Mouse (Mus musculus): ENCODE measurements around the gene Heg1.

Heg1 gene

DNA sequence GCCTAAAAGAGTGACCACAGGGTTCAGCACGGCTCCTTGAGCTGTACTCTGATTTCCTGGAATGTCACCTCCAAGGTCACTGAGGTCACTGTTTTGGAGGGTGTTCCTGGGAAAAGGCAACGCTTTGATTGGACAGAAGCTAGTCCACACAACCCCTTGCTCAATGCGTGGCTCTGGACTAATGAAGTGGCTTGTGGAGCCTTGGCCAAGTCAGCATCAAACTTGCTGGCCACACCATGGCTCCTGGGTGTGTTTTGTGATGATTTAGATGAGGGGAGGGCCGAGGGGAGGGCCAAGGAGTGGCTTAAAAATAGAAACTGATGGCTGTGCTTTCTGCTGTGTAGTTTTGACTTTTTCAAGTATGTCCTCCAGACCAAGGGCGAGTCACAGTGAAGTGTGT lies 24.0 kb upstream of the Heg1 start:
- H3K27me3 ChIP-seq (ENCODE audit: insufficient read depth, low read length), result no peaks in the 10 kb centered on the region
- no peak overlapping the region for H3K4me3 ChIP-seq (replicated peaks; ENCODE audit: low read length)
- peaks cover 13% of the 10 kb centered on the region for H3K4me1 ChIP-seq (replicated peaks; ENCODE audit: low read depth, low read length)
- no peaks in the 10 kb centered on the region for H3K9me3 ChIP-seq (ENCODE audit: low read length)
- H3K36me3 ChIP-seq (ENCODE audit: insufficient read depth, low read length), result no peaks in the 10 kb centered on the region
- TF ChIP-seq POU5F1 (IDR thresholded peaks at IDR 0.05; ENCODE audit: borderline replicate concordance, low read length), result no peak
- TF ChIP-seq CTCF (conservative IDR thresholded peaks at IDR 0.05; ENCODE audit: low read length), result no peak
- no peak for TF ChIP-seq NANOG (IDR thresholded peaks at IDR 0.05; ENCODE audit: borderline replicate concordance, low read length)

DNA sequence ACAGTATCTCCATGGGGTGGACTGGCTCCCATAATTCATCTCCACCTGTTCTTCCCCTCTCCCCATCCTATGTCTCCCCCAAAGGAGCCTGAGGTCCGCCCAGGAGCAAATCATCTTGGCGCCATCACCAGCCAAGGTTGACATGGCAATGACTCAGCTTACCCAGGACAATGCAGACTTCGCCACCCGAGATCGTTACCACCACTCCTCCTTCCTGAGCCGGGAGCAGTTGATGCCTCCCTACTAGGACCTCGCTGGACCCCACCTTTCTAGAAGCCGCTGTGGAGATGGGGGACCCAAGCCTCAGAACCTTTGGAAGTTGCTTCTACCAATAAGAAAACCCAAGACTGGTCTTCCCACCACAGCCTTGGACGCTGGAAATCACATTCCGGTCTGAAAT lies 21.3 kb upstream of the Heg1 start:
- Histone ChIP-seq H3K27me3 (ENCODE audit: insufficient read depth, low read length) (no peaks in the 10 kb centered on the region), H3K4me3 (replicated peaks; ENCODE audit: low read length) (no peak overlapping the region), H3K9me3 (ENCODE audit: low read length) (no peaks in the 10 kb centered on the region), H3K36me3 (ENCODE audit: insufficient read depth, low read length) (no peaks in the 10 kb centered on the region), H3K4me1 (replicated peaks; ENCODE audit: low read depth, low read length) (peaks cover 13% of the 10 kb centered on the region)
- TF ChIP-seq POU5F1 (IDR thresholded peaks at IDR 0.05; ENCODE audit: borderline replicate concordance, low read length), result no peak
- no peak for TF ChIP-seq NANOG (IDR thresholded peaks at IDR 0.05; ENCODE audit: borderline replicate concordance, low read length)
- no peak for TF ChIP-seq CTCF (conservative IDR thresholded peaks at IDR 0.05; ENCODE audit: low read length)

DNA sequence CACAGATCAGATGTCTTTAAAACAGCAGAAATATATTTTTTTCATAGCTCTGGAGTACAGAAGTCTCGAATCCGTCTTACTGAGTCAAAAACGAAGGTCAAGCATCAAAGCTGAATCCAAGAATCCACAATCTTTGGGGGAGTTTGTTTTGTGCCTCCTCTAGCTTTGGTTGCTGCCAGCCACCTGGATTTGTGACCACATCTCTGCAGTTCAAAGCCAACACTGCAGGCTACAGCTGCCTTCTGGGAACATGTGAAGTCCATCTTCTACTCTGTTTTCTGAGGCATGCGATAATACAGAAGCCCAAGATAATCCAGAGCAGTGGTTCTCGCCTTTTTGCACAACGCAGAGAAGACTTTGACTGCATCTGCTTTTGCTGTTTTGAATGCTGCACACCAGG lies 17.9 kb upstream of the Heg1 start:
- Histone ChIP-seq H3K36me3 (ENCODE audit: insufficient read depth, low read length) (no peaks in the 10 kb centered on the region), H3K4me1 (replicated peaks; ENCODE audit: low read depth, low read length) (no peaks in the 10 kb centered on the region), H3K4me3 (replicated peaks; ENCODE audit: low read length) (no peak overlapping the region), H3K9me3 (ENCODE audit: low read length) (no peaks in the 10 kb centered on the region), H3K27me3 (ENCODE audit: insufficient read depth, low read length) (no peaks in the 10 kb centered on the region)
- TF ChIP-seq CTCF (conservative IDR thresholded peaks at IDR 0.05; ENCODE audit: low read length) (no peak), POU5F1 (IDR thresholded peaks at IDR 0.05; ENCODE audit: borderline replicate concordance, low read length) (no peak), NANOG (IDR thresholded peaks at IDR 0.05; ENCODE audit: borderline replicate concordance, low read length) (no peak)

DNA sequence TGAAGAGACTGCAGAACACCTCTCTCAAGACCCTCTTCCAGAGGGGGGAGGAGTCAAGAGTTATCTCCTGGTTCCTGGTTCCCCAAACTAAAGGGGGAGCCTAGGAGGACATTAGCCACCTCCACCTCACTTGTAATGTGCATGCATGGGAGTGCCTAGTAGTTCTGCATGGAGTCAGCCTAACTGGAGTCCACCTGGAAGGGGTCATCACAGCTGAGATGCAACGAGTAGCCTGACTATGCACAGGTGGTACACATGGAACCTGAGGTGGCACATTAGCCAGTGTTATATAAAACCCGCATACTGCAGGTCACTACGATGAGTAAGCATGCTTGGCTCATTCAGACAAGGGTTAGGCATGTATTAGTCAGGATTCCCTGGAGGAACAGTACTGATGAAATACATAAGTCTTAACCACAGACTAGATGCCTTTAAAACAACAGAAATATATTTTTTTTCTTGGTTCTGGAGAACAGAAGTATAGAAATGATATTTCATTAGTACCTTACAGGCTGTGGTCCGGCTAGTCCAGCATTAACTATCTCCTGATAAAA lies 17.1 kb upstream of the Heg1 start:
- no peaks in the 10 kb centered on the region for H3K4me1 ChIP-seq (replicated peaks; ENCODE audit: low read depth, low read length)
- TF ChIP-seq POU5F1 (IDR thresholded peaks at IDR 0.05; ENCODE audit: borderline replicate concordance, low read length) (no peak), NANOG (IDR thresholded peaks at IDR 0.05; ENCODE audit: borderline replicate concordance, low read length) (no peak), CTCF (conservative IDR thresholded peaks at IDR 0.05; ENCODE audit: low read length) (no peak)
- no peaks in the 10 kb centered on the region for H3K36me3 ChIP-seq (ENCODE audit: insufficient read depth, low read length)

DNA sequence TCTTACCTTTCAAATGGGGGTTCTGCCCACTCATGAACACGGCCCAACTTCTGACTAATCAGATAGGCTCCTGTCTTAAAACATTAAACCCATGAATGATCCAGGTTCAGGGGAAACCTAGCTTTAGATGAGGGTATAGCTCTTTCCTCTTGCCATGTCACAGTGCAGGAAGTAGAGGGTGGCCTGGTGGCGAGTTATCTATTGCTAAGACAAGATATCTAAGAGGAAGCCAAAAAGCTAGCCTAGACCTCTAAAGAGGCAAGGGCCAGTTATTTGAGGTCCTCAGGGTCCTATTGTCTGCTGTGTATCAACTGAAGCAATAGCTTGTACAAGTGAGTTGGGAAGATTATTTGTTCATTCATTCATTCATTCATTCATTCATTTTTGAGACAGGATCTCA lies 15.7 kb upstream of the Heg1 start:
- no peaks in the 10 kb centered on the region for H3K9me3 ChIP-seq (ENCODE audit: low read length)
- H3K4me1 ChIP-seq (replicated peaks; ENCODE audit: low read depth, low read length), result 0 out of 2 replicates have a peak, but pooled peaks cover 2% of the 10 kb centered on the region
- TF ChIP-seq CTCF (conservative IDR thresholded peaks at IDR 0.05; ENCODE audit: low read length), result no peak
- TF ChIP-seq NANOG (IDR thresholded peaks at IDR 0.05; ENCODE audit: borderline replicate concordance, low read length), result no peak
- TF ChIP-seq POU5F1 (IDR thresholded peaks at IDR 0.05; ENCODE audit: borderline replicate concordance, low read length), result no peak
- H3K27me3 ChIP-seq (ENCODE audit: insufficient read depth, low read length), result no peaks in the 10 kb centered on the region
- no peak overlapping the region for H3K4me3 ChIP-seq (replicated peaks; ENCODE audit: low read length)
- no peaks in the 10 kb centered on the region for H3K36me3 ChIP-seq (ENCODE audit: insufficient read depth, low read length)

More for the DNA sequence above, 17.1 kb upstream of the Heg1 start:
- Histone ChIP-seq H3K27me3 (ENCODE audit: insufficient read depth, low read length) (no peaks in the 10 kb centered on the region), H3K4me3 (replicated peaks; ENCODE audit: low read length) (no peak overlapping the region), H3K9me3 (ENCODE audit: low read length) (no peaks in the 10 kb centered on the region)

DNA sequence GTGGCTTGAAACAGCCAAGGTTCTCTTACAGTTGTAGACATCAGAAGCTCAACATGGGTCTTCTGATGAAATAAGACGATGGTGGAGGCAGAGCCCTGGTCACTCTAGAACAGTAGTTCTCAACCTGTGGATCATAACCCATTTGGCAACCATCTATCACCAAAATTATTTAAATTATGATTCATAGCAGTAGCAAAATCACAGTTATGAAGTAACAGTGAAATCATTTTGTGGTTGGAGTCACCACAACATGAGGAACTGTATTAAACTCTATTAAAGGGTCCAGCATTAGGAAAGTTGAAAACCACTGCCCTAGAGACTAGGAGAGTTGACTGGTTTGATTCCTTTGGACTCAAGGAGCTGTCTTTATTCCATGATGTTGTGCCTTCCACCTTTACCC lies 15.1 kb upstream of the Heg1 start:
- no peaks in the 10 kb centered on the region for H3K36me3 ChIP-seq (ENCODE audit: insufficient read depth, low read length)
- 0 out of 2 replicates have a peak, but pooled peaks cover 3% of the 10 kb centered on the region for H3K4me1 ChIP-seq (replicated peaks; ENCODE audit: low read depth, low read length)
- H3K4me3 ChIP-seq (replicated peaks; ENCODE audit: low read length), result no peak overlapping the region
- H3K27me3 ChIP-seq (ENCODE audit: insufficient read depth, low read length), result no peaks in the 10 kb centered on the region
- TF ChIP-seq NANOG (IDR thresholded peaks at IDR 0.05; ENCODE audit: borderline replicate concordance, low read length) (no peak), POU5F1 (IDR thresholded peaks at IDR 0.05; ENCODE audit: borderline replicate concordance, low read length) (no peak), CTCF (conservative IDR thresholded peaks at IDR 0.05; ENCODE audit: low read length) (no peak)
- no peaks in the 10 kb centered on the region for H3K9me3 ChIP-seq (ENCODE audit: low read length)

DNA sequence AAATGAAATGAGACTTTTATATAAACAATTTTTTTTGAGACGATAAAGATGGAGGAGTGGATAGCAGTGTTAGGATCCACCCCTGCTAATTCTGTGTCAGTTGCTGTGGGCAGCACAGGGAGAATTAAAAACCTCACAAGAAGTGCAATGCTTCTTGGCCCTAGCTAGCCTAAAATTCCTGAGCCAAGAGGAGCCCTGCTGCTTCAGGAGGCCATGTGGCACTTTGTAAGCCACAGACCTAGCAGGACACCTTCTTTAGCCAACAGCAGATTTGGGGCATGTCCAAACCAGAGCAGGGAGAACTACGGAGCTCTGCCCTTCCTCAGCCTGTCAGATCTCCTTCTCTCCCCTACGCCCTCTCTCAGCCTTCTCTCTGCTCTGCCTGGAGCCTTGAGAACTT lies 13.8 kb upstream of the Heg1 start:
- Histone ChIP-seq H3K36me3 (ENCODE audit: insufficient read depth, low read length) (no peaks in the 10 kb centered on the region), H3K4me1 (replicated peaks; ENCODE audit: low read depth, low read length) (0 out of 2 replicates have a peak, but pooled peaks cover 3% of the 10 kb centered on the region), H3K27me3 (ENCODE audit: insufficient read depth, low read length) (no peaks in the 10 kb centered on the region), H3K9me3 (ENCODE audit: low read length) (0 out of 2 replicates have a peak, but pooled peaks cover 3% of the 10 kb centered on the region), H3K4me3 (replicated peaks; ENCODE audit: low read length) (no peak overlapping the region)
- no peak for TF ChIP-seq NANOG (IDR thresholded peaks at IDR 0.05; ENCODE audit: borderline replicate concordance, low read length)
- TF ChIP-seq CTCF (conservative IDR thresholded peaks at IDR 0.05; ENCODE audit: low read length), result no peak
- TF ChIP-seq POU5F1 (IDR thresholded peaks at IDR 0.05; ENCODE audit: borderline replicate concordance, low read length), result no peak

DNA sequence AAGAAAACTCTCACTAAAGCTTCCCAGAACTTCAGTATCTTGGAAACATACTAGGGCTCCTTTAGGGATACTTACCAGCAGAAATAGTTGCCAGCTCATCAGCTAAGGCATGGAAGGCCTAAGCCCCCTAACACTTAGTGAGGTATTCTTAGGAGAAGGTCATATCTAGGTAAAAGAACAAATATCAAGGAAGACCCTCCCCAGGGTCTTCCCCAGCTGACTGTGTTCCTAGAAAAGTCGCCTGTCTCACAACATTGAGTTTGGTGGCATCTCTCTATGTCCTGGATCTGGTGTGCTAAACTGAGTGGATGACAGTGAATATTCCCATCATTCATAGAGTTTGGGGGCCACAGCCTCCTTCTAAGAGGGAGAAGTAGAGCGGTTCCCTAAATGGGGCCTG lies 13.2 kb upstream of the Heg1 start:
- Histone ChIP-seq H3K9me3 (ENCODE audit: low read length) (0 out of 2 replicates have a peak, but pooled peaks cover 3% of the 10 kb centered on the region), H3K36me3 (ENCODE audit: insufficient read depth, low read length) (no peaks in the 10 kb centered on the region), H3K4me1 (replicated peaks; ENCODE audit: low read depth, low read length) (0 out of 2 replicates have a peak, but pooled peaks cover 3% of the 10 kb centered on the region), H3K4me3 (replicated peaks; ENCODE audit: low read length) (no peak overlapping the region), H3K27me3 (ENCODE audit: insufficient read depth, low read length) (no peaks in the 10 kb centered on the region)
- no peak for TF ChIP-seq POU5F1 (IDR thresholded peaks at IDR 0.05; ENCODE audit: borderline replicate concordance, low read length)
- TF ChIP-seq NANOG (IDR thresholded peaks at IDR 0.05; ENCODE audit: borderline replicate concordance, low read length), result no peak
- TF ChIP-seq CTCF (conservative IDR thresholded peaks at IDR 0.05; ENCODE audit: low read length), result no peak

DNA sequence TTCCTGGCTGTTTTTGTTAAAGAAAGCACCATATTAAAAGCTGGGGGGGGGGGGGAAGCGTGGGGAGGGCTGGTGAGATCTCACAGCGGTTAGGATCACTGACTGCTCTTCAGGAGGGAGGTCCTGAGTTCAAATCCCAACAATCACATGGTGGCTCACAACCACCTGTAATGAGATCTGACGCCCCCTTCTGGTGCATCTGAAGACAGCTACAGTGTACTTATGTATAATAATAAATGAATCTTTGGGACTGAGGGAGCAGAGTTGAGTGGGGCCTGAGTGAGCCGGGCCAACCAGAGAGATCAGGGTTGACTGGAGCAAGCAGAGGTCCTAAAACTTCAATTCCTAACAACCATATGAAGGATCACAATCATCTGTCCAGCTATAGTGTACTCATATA lies 12.0 kb upstream of the Heg1 start:
- H3K9me3 ChIP-seq (ENCODE audit: low read length), result 0 out of 2 replicates have a peak, but pooled peaks cover 3% of the 10 kb centered on the region
- H3K4me3 ChIP-seq (replicated peaks; ENCODE audit: low read length), result no peak overlapping the region
- H3K4me1 ChIP-seq (replicated peaks; ENCODE audit: low read depth, low read length), result peaks cover 10% of the 10 kb centered on the region
- no peaks in the 10 kb centered on the region for H3K27me3 ChIP-seq (ENCODE audit: insufficient read depth, low read length)
- TF ChIP-seq NANOG (IDR thresholded peaks at IDR 0.05; ENCODE audit: borderline replicate concordance, low read length) (no peak), CTCF (conservative IDR thresholded peaks at IDR 0.05; ENCODE audit: low read length) (peak; percentile 7; the same call in 1 of the 2 replicates)
- no peaks in the 10 kb centered on the region for H3K36me3 ChIP-seq (ENCODE audit: insufficient read depth, low read length)

Measured in E14TG2a.4 (cell line).